Mouse (Mus musculus) stomach, postnatal 0 days (tissue): ENCODE data around the gene P2ry14.

Experiments
- CTCF ChIP-seq: IDR thresholded peaks from 2 replicates; pipeline ENCODE4 v1.5.1; 2016; ENCODE audit warnings: antibody characterized with exemption, low read depth, mild to moderate bottlenecking, moderate library complexity
- EP300 ChIP-seq: optimal IDR thresholded peaks from 2 replicates; pipeline ENCODE3; 2016; ENCODE audit warnings: antibody characterized with exemption

DNA sequence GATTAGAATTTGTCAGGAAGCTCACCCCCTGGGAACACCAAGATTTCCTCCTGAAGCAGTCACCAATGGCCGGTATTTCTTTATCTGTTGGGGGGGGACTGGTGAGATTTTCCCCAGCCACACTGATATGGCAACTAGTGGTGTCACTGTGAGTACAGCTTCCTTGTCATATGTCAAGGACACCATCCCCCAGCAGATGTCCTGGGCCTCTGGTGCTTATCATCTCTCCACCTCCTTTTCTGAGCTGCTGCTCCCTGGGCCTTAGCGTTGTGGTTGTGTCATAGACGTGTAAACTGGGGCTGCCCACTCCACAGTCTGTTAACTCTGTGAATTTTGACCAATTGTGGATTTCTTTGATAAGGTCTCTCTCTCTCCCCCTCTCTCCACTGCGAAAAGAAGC, 49.0 kb downstream of the P2ry14 start:
- no peak for TF ChIP-seq CTCF
- no peak for TF ChIP-seq EP300
